Mouse (Mus musculus) brain, embryonic 14.5 days (tissue): ENCODE data around the gene Cacng2. TPM values are rescaled to one million over a fixed set of nuclear protein-coding genes. Genes with fewer than 3 reads are reported as not detected.

ENCODE experiments used
- DNase-seq: peaks from one replicate; pipeline ENCODE4 v3.0.0-alpha.2; 2011; ENCODE audit warnings: low read depth
- CTCF ChIP-seq: fragments of 200-500 bp; IDR thresholded peaks from 2 replicates; pipeline ENCODE4 v1.5.1; 2012; ENCODE audit warnings: inconsistent platforms, mild to moderate bottlenecking, moderate library complexity, borderline replicate concordance; ENCODE audit not compliant: insufficient read depth, insufficient read length; ENCODE audit errors: extremely low read depth
- POLR2A ChIP-seq: fragments of 200-500 bp; IDR thresholded peaks from 2 replicates; pipeline ENCODE4 v1.6.1; 2012; ENCODE audit warnings: mild to moderate bottlenecking, inconsistent platforms, borderline replicate concordance; ENCODE audit not compliant: poor library complexity, insufficient read depth, insufficient read length, severe bottlenecking; ENCODE audit errors: extremely low read depth
- polyA plus RNA-seq: library from polyadenylated mRNA; depleted of rRNA; stranded (reverse); fragments of >200 nt; gene quantifications from 2 replicates; pipeline ENCODE4 v1.2.3, GENCODE M21; 2012; rRNA removed

Cacng2 gene
- 8.0 and 17.5 TPM in 2 replicates for polyA plus RNA-seq

GRCm38 (mm10) chr15:78119704-78120103 is at the start of gene Cacng2:
Gene Cacng2 (minus strand): TSS chr15:78120028.
- TF ChIP-seq POLR2A (no peak), CTCF (no peak)
- peak; percentile 94 for DNase-seq

- DNase-seq = no peak
- TF ChIP-seq POLR2A = no peak
- no peak for TF ChIP-seq CTCF
These were observed 49.7 kb upstream of the Cacng2 start for GRCm38 (mm10) chr15:78169566-78169965.

- DNase-seq = no peak
- TF ChIP-seq POLR2A (no peak), CTCF (no peak)
These were observed 45.5 kb upstream of the Cacng2 start for GRCm38 (mm10) chr15:78165292-78165691.

GRCm38 (mm10) chr15:78164466-78164865 is 44.6 kb upstream of the Cacng2 start:
- TF ChIP-seq POLR2A = no peak
- peak; percentile 66 for DNase-seq

- TF ChIP-seq POLR2A (no peak), CTCF (no peak)
- no peak for DNase-seq
These were observed 42.1 kb upstream of the Cacng2 start for GRCm38 (mm10) chr15:78161946-78162345.

GRCm38 (mm10) chr15:78158335-78158734 is 38.5 kb upstream of the Cacng2 start:
- TF ChIP-seq POLR2A = no peak
- no peak for TF ChIP-seq CTCF

GRCm38 (mm10) chr15:78157824-78158223 is 38.0 kb upstream of the Cacng2 start:
- TF ChIP-seq CTCF (no peak), POLR2A (no peak)
- no peak for DNase-seq

More at GRCm38 (mm10) chr15:78158335-78158734, 38.5 kb upstream of the Cacng2 start:
- DNase-seq = no peak

GRCm38 (mm10) chr15:78157330-78157729 is 37.5 kb upstream of the Cacng2 start:
- no peak for TF ChIP-seq CTCF
- DNase-seq = no peak

- DNase-seq = no peak
- no peak for TF ChIP-seq CTCF
- TF ChIP-seq POLR2A = no peak
These were observed 35.6 kb upstream of the Cacng2 start for GRCm38 (mm10) chr15:78155421-78155820.

GRCm38 (mm10) chr15:78153045-78153775 is 33.4 kb upstream of the Cacng2 start:
- no peak for TF ChIP-seq CTCF
- TF ChIP-seq POLR2A = no peak
- DNase-seq = no peak

GRCm38 (mm10) chr15:78148565-78148964 is 28.7 kb upstream of the Cacng2 start:
- peak; percentile 27 for DNase-seq
- TF ChIP-seq CTCF (no peak), POLR2A (no peak)

- DNase-seq = no peak
- TF ChIP-seq CTCF (no peak), POLR2A (no peak)
These were observed 20.4 kb upstream of the Cacng2 start for GRCm38 (mm10) chr15:78140226-78140625.
